Mouse (Mus musculus) midbrain, postnatal 0 days (tissue): ENCODE measurements around the gene 2310061I04Rik. TPM values are rescaled to one million over a fixed set of nuclear protein-coding genes. Genes with fewer than 3 reads are reported as not detected.

Experiments
- ATAC-seq: fragments of 200-750 bp; cut with Nextera tagmentation; 2 replicates; pipeline ENCODE4 v1.8.0; 2017; ENCODE audit warnings: moderate number of reproducible peaks, mild to moderate bottlenecking, moderate TSS enrichment, moderate library complexity; ENCODE audit not compliant: low FRiP score
- DNase-seq: peaks from one replicate; pipeline ENCODE4 v3.0.0-alpha.2; 2015; ENCODE audit warnings: low spot score
- H3K27ac ChIP-seq: fragments of 300-500 bp; sonication (generic); 2 replicates; pipeline ENCODE4 v1.5.1; 2014; ENCODE audit warnings: low read depth, mild to moderate bottlenecking, low read length, mixed read lengths
- H3K27me3 ChIP-seq: fragments of 300-500 bp; sonication (generic); 2 replicates; pipeline ENCODE4 v1.6.1; 2014; ENCODE audit warnings: low read length, control low read depth, mixed read lengths; ENCODE audit not compliant: insufficient read depth
- H3K36me3 ChIP-seq: fragments of 300-500 bp; sonication (generic); 2 replicates; pipeline ENCODE4 v1.6.1; 2014; ENCODE audit warnings: low read length, control low read depth, mixed read lengths; ENCODE audit not compliant: insufficient read depth
- H3K4me1 ChIP-seq: fragments of 300-500 bp; sonication (generic); 2 replicates; pipeline ENCODE4 v1.6.1; 2014; ENCODE audit warnings: mild to moderate bottlenecking, control low read depth, antibody characterized with exemption, low read length, mixed read lengths; ENCODE audit not compliant: insufficient read depth
- H3K4me2 ChIP-seq: fragments of 300-500 bp; sonication (generic); 2 replicates; pipeline ENCODE4 v1.6.1; 2014; ENCODE audit warnings: low read depth, mild to moderate bottlenecking, low read length, mixed read lengths; ENCODE audit not compliant: poor library complexity, severe bottlenecking
- H3K4me3 ChIP-seq: fragments of 300-500 bp; sonication (generic); 2 replicates; pipeline ENCODE4 v1.5.1; 2014; ENCODE audit warnings: low read depth, mild to moderate bottlenecking, low read length, moderate library complexity
- H3K9ac ChIP-seq: fragments of 300-500 bp; sonication (generic); replicated peaks from 2 replicates; pipeline ENCODE4 v1.6.1; 2014; ENCODE audit warnings: mild to moderate bottlenecking, low read length, moderate library complexity, mixed read lengths; ENCODE audit not compliant: poor library complexity, severe bottlenecking
- H3K9me3 ChIP-seq: fragments of 300-500 bp; sonication (generic); 2 replicates; pipeline ENCODE4 v1.6.1; 2016; ENCODE audit warnings: low read length, control low read depth
- CTCF ChIP-seq: IDR thresholded peaks from 2 replicates; pipeline ENCODE4 v1.5.1; 2016; ENCODE audit warnings: antibody characterized with exemption, mild to moderate bottlenecking
- WGBS: fragments of 180-500 bp; shearing (Covaris S2); extraction: QIAGEN DNeasy Blood & Tissue Kit; methylation state at CpG from one replicate; pipeline ENCODE4 v1.1.7; 2014; 5-methylcytosine and 5-hydroxymethylcytosine counted together
- polyA plus RNA-seq: library from polyadenylated mRNA; unstranded; fragments of >200 nt; fragmentation: Nextera tagmentation; extraction: Ambion mirVana; gene quantifications from 2 replicates; pipeline ENCODE4 v1.2.1, GENCODE M21; 2015
- total RNA-seq: library from RNA; depleted of rRNA; stranded (reverse); fragments of >200 nt; gene quantifications from 2 replicates; pipeline ENCODE4 v1.2.3, GENCODE M21; 2014

Gene 2310061I04Rik
- total and polyA plus RNA-seq, 2 experiments from 2014 or later, result 47.7 to 88.3 TPM

DNA sequence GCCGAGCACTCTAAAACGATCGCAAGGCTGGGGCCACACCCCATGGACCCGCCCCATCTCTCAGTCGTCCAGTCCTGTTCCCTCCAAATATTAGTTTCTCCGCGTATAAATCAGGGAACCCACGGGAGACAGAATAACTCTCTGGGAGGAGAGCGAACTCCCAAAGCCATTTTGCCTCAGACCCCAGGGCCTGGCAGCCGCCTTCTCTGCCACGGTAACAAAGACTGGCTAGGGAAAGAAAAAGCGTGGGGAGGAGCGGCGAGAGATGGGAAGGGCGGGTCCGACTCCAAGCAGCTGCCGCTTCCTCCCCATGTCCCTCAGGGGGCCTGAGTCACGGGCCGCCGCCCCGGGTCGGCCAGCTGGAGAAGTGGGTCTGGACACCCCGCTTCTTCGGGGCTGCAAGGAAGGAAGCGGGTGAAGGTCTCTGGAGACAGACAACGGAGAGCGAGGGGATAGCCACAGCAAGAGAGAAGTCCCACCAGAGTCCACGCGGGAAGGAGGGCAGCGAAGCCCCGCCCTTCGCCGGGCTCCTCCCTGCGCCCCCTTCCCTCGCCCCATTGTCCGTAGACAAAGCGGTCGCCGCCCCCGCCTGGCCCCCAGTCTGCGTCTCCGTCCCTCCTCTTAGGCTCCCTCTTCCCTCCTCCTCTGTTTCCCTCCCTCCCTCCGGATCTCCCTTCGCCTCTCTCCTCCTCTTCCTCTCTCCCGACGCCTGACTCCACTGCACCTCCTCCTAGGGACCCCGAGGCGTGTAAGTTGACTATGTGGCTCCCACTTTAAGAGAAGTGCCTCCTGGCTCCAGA lies 31.6 kb downstream of the 2310061I04Rik start, which contains the start of gene Ppp1r18:
Gene Ppp1r18, plus strand, starts transcription at position 113 of the 800 bp plus-strand sequence.
- peaks cover 17% of the 10 kb centered on the region for H3K4me1 ChIP-seq
- peak within 1 kb of the TSS; percentile 91 for H3K4me2 ChIP-seq
- peak within 1 kb of the TSS; percentile 89 for H3K27ac ChIP-seq
- peak within 1 kb of the TSS; percentile 76 for H3K4me3 ChIP-seq
- TF ChIP-seq CTCF, result no peak
- H3K9me3 ChIP-seq, result no peaks in the 10 kb centered on the region
- peak within 1 kb of the TSS; percentile 83 for H3K9ac ChIP-seq
- no peaks in the 10 kb centered on the region for H3K27me3 ChIP-seq
- ATAC-seq (peak; percentile 57), DNase-seq (peak; percentile 84)
- H3K36me3 ChIP-seq, result no peaks in the 10 kb centered on the region
- WGBS, result under 1% methylated on average over 47 of the region's 48 CpGs

DNA sequence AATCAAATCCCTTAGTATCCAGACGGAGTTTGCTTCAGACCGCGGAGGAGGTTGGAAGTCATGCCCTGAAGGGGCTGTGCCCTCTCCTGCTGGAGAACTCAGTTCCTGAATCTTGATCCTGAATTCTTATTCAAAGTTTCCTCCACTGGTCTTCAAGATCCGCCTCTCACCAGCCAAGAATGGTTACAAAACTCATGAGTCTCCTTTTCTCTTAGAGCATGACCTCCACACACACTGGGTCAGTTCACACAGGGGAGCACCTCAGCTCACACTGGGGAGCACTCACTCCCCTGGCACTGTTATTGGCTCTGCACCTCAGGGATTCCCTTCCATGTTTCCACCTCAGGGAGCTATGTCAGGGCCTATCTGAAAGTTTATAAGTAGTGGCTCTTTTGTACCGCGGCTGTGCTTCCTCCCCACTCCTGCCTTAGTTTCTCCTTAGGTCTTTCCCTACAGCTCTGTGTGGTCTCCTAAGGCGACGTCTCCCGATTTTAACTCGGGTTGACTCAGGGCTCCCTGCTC lies 32.3 kb downstream of the 2310061I04Rik start:
- peak overlapping the region; percentile 76 for H3K4me3 ChIP-seq
- no peaks in the 10 kb centered on the region for H3K36me3 ChIP-seq
- peak overlapping the region; percentile 83 for H3K9ac ChIP-seq
- no peaks in the 10 kb centered on the region for H3K9me3 ChIP-seq
- WGBS, result 22% methylated on average over 10 of the region's 10 CpGs
- ATAC-seq (no peak), DNase-seq (no peak)
- H3K4me2 ChIP-seq, result peak overlapping the region; percentile 91
- no peak for TF ChIP-seq CTCF
- H3K4me1 ChIP-seq, result peaks cover 11% of the 10 kb centered on the region
- peak overlapping the region; percentile 89; the same call in 1 of the 2 replicates for H3K27ac ChIP-seq
- H3K27me3 ChIP-seq, result no peaks in the 10 kb centered on the region

GRCm38 (mm10) chr17:35861198-35861857 lies 35.9 kb downstream of the 2310061I04Rik start, which contains the start of gene Nrm:
TSS of gene Nrm (plus strand) at chr17:35861318.
- DNase-seq (peak; percentile 92), ATAC-seq (peak; percentile 89)
- H3K4me1 ChIP-seq, result peaks cover 2% of the 10 kb centered on the region; the same call in 1 of the 2 replicates
- peak within 1 kb of the TSS; percentile 80 for H3K4me3 ChIP-seq
- under 1% methylated on average over 47 of the region's 47 CpGs for WGBS
- peak within 1 kb of the TSS; percentile 81 for H3K9ac ChIP-seq
- peak within 1 kb of the TSS; percentile 62 for H3K4me2 ChIP-seq
- H3K27ac ChIP-seq, result peak within 1 kb of the TSS; percentile 89
- TF ChIP-seq CTCF, result peak; percentile 72
- H3K27me3 ChIP-seq, result no peaks in the 10 kb centered on the region
- H3K36me3 ChIP-seq, result peaks cover 4% of the 10 kb centered on the region; the same call in 1 of the 2 replicates
- H3K9me3 ChIP-seq, result no peaks in the 10 kb centered on the region

DNA sequence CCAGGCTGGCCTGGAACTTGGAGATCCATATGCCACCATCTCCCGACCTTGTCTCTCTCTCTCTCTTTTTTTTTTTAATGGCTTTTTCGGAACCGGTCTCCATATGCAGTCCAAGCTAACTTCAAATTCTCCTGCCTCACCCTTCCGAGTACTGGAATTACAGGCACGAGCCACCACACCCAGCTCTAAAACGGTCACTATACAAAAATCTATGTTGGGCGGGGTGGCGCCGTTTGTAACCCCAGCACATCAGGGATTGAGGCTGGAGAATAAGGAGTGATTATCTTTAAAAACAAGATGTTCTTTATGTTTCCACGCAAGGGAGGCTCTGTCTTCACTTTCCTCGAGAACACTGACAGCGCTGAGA lies 36.4 kb downstream of the 2310061I04Rik start:
- 3% methylated on average over 12 of the region's 12 CpGs for WGBS
- Histone ChIP-seq H3K4me3 (peak overlapping the region; percentile 80), H3K27me3 (no peaks in the 10 kb centered on the region), H3K4me1 (peaks cover 2% of the 10 kb centered on the region; the same call in 1 of the 2 replicates), H3K9ac (peak overlapping the region; percentile 81; the same call in 1 of the 2 replicates), H3K36me3 (peaks cover 4% of the 10 kb centered on the region; the same call in 1 of the 2 replicates), H3K27ac (peak overlapping the region; percentile 89), H3K4me2 (peak overlapping the region; percentile 62), H3K9me3 (no peaks in the 10 kb centered on the region)
- no peak for TF ChIP-seq CTCF
- ATAC-seq (no peak; the same call in 1 of the 2 replicates), DNase-seq (no peak)

GRCm38 (mm10) chr17:35859835-35860234 lies 37.4 kb downstream of the 2310061I04Rik start:
- H3K27me3 ChIP-seq, result no peaks in the 10 kb centered on the region
- 0 out of 2 replicates have a peak, but pooled peaks cover under 1% of the 10 kb centered on the region for H3K4me1 ChIP-seq
- peaks cover 6% of the 10 kb centered on the region; the same call in 1 of the 2 replicates for H3K36me3 ChIP-seq
- no peak for TF ChIP-seq CTCF
- H3K9ac ChIP-seq, result no peak overlapping the region
- no peaks in the 10 kb centered on the region for H3K9me3 ChIP-seq
- DNase-seq (no peak), ATAC-seq (no peak)
- 58% methylated on average over 2 of the region's 2 CpGs for WGBS
- H3K4me3 ChIP-seq, result no peak overlapping the region
- H3K27ac ChIP-seq, result no peak overlapping the region
- no peak overlapping the region for H3K4me2 ChIP-seq
